Mouse (Mus musculus) liver, embryonic 12.5 days (tissue): ENCODE measurements around the gene Pde9a. TPM values are rescaled to one million over a fixed set of nuclear protein-coding genes. Genes with fewer than 3 reads are reported as not detected.

Experiments
- ATAC-seq: fragments of 200-750 bp; cut with Nextera tagmentation; 2 replicates; pipeline ENCODE4 v1.8.0; 2017; ENCODE audit warnings: moderate number of reproducible peaks, mild to moderate bottlenecking, moderate library complexity
- H3K27ac ChIP-seq: fragments of 300-500 bp; sonication (generic); 2 replicates; pipeline ENCODE4 v1.5.1; 2016; ENCODE audit warnings: mild to moderate bottlenecking
- H3K27me3 ChIP-seq: fragments of 300-500 bp; sonication (generic); replicated peaks from 2 replicates; pipeline ENCODE4 v1.6.1; 2016; ENCODE audit warnings: mild to moderate bottlenecking, moderate library complexity
- H3K36me3 ChIP-seq: fragments of 300-500 bp; sonication (generic); 2 replicates; pipeline ENCODE4 v1.6.1; 2016; ENCODE audit warnings: mild to moderate bottlenecking, moderate library complexity
- H3K4me1 ChIP-seq: fragments of 300-500 bp; sonication (generic); 2 replicates; pipeline ENCODE4 v1.6.1; 2016
- H3K4me2 ChIP-seq: fragments of 300-500 bp; sonication (generic); 2 replicates; pipeline ENCODE4 v1.6.1; 2016; ENCODE audit warnings: mild to moderate bottlenecking, moderate library complexity
- H3K4me3 ChIP-seq: fragments of 300-500 bp; sonication (generic); 2 replicates; pipeline ENCODE4 v1.5.1; 2016; ENCODE audit warnings: mild to moderate bottlenecking, moderate library complexity
- H3K9ac ChIP-seq: fragments of 300-500 bp; sonication (generic); 2 replicates; pipeline ENCODE4 v1.6.1; 2016; ENCODE audit warnings: mild to moderate bottlenecking, moderate library complexity
- H3K9me3 ChIP-seq: fragments of 300-500 bp; sonication (generic); replicated peaks from 2 replicates; pipeline ENCODE4 v1.6.1; 2016; ENCODE audit warnings: mild to moderate bottlenecking, moderate library complexity
- WGBS: fragments of 180-500 bp; shearing (Covaris S2); methylation state at CpG from one replicate; pipeline ENCODE4 v1.1.7; 2016; ENCODE audit not compliant: insufficient replicate concordance; 5-methylcytosine and 5-hydroxymethylcytosine counted together
- polyA plus RNA-seq: library from polyadenylated mRNA; unstranded; fragments of >200 nt; fragmentation: Nextera tagmentation; extraction: Ambion mirVana; gene quantifications from 2 replicates; pipeline ENCODE4 v1.2.1, GENCODE M21; 2016

The Pde9a gene
- polyA plus RNA-seq, 1 experiment from 2014 or later, result 5.6 TPM

GRCm38 (mm10) chr17:31503936-31504335 is 117.9 kb downstream of the Pde9a start:
- no peak overlapping the region for H3K4me3 ChIP-seq
- no peak overlapping the region for H3K9ac ChIP-seq
- peaks cover 100% of the 10 kb centered on the region for H3K36me3 ChIP-seq
- H3K27ac ChIP-seq, result no peak overlapping the region
- ATAC-seq, result no peak
- no peak overlapping the region for H3K4me2 ChIP-seq
- WGBS, result 81% methylated on average over 2 of the region's 2 CpGs
- no peaks in the 10 kb centered on the region for H3K27me3 ChIP-seq
- H3K9me3 ChIP-seq, result no peaks in the 10 kb centered on the region
- H3K4me1 ChIP-seq, result peaks cover 43% of the 10 kb centered on the region

DNA sequence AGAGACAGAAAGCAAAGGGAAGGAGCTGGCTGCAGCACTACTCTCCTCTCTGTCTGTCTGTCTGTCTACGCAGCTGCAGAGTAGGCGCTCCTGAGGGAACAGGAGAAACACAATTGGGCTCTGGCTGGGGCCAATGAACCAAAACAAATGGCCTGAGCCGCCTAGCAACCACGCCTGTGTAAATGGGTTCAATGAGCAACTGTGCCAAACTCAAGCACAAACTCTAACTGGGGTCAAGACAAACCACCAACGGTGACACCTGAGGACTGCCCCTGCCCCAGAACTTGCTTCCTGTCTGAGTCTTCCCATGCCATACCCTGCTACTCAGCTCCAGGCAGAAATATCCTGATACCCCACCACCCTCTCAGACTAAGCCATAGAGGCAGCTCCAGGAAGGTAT is 119.0 kb downstream of the Pde9a start:
- 78% methylated on average over 5 of the region's 5 CpGs for WGBS
- no peak for ATAC-seq

DNA sequence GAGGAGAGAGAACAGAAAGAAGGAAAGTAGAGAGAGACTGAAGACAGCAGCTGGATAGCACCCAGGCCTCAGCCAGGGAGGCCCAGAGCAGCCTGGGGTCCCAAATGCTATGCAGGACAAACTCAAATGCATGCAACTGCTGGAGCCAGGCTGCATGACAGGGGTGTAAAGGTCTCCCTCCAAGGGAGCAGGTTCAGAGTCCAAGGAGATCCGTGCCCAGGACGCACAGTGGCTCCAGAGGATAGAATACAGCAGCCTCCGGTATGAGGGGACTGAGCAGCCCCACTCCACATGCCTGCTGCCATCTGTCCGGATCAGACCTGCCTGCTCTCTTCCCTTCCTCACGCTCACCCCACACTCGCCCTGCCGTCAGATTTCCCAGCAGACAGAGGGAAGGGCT is 120.3 kb downstream of the Pde9a start:
- H3K4me2 ChIP-seq, result no peak overlapping the region
- H3K27ac ChIP-seq, result no peak overlapping the region
- H3K36me3 ChIP-seq, result peaks cover 96% of the 10 kb centered on the region
- H3K27me3 ChIP-seq, result no peaks in the 10 kb centered on the region
- no peak for ATAC-seq
- H3K9ac ChIP-seq, result no peak overlapping the region
- H3K4me1 ChIP-seq, result peaks cover 49% of the 10 kb centered on the region
- H3K9me3 ChIP-seq, result no peaks in the 10 kb centered on the region
- no peak overlapping the region for H3K4me3 ChIP-seq
- WGBS, result 68% methylated on average over 7 of the region's 7 CpGs

More for the DNA sequence above, 119.0 kb downstream of the Pde9a start:
- Histone ChIP-seq H3K27ac (no peak overlapping the region), H3K9ac (no peak overlapping the region), H3K4me3 (no peak overlapping the region), H3K9me3 (no peaks in the 10 kb centered on the region), H3K4me2 (no peak overlapping the region), H3K4me1 (peaks cover 47% of the 10 kb centered on the region), H3K36me3 (peaks cover 100% of the 10 kb centered on the region), H3K27me3 (no peaks in the 10 kb centered on the region)

DNA sequence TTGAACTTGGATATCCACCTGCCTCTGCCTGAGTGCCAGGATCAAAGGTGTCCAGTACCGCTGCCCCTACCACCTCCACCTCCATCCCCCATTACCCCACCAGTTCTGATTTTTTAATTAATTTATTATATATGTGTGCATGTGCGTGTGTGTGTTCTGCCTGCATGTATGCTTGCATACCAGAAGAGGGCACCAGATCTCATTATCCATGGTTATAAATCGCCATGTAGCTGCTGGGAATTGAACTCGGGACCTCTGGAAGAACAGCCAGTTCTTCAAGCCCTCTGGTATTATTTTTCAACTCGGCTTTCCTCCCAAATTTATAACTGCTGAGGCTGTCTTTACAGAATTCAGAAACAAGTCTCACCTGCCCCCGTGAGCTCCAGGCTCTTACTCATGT is 124.9 kb downstream of the Pde9a start:
- Histone ChIP-seq H3K4me3 (peak overlapping the region; percentile 84), H3K4me2 (peak overlapping the region; percentile 95), H3K9me3 (no peaks in the 10 kb centered on the region), H3K27ac (no peak overlapping the region), H3K4me1 (peaks cover 30% of the 10 kb centered on the region), H3K9ac (peak overlapping the region; percentile 83), H3K36me3 (peaks cover 50% of the 10 kb centered on the region), H3K27me3 (no peaks in the 10 kb centered on the region)
- no peak for ATAC-seq
- WGBS, result 84% methylated on average over 6 of the region's 6 CpGs

GRCm38 (mm10) chr17:31511792-31512495 is 125.9 kb downstream of the Pde9a start:
- peak; percentile 96 for ATAC-seq
- H3K9ac ChIP-seq, result peak overlapping the region; percentile 83
- peaks cover 26% of the 10 kb centered on the region for H3K4me1 ChIP-seq
- H3K36me3 ChIP-seq, result peaks cover 40% of the 10 kb centered on the region
- no peaks in the 10 kb centered on the region for H3K9me3 ChIP-seq
- peak overlapping the region; percentile 84 for H3K4me3 ChIP-seq
- peak overlapping the region; percentile 95 for H3K4me2 ChIP-seq
- H3K27me3 ChIP-seq, result 0 out of 2 replicates have a peak, but pooled peaks cover under 1% of the 10 kb centered on the region
- WGBS, result under 1% methylated on average over 54 of the region's 56 CpGs
- H3K27ac ChIP-seq, result peak overlapping the region; percentile 67

- peak; percentile 56 for ATAC-seq
- peak overlapping the region; percentile 95 for H3K4me2 ChIP-seq
- H3K27me3 ChIP-seq, result 0 out of 2 replicates have a peak, but pooled peaks cover 7% of the 10 kb centered on the region
- peak overlapping the region; percentile 84 for H3K4me3 ChIP-seq
- H3K9me3 ChIP-seq, result no peaks in the 10 kb centered on the region
- peaks cover 33% of the 10 kb centered on the region for H3K36me3 ChIP-seq
- WGBS, result 13% methylated on average over 6 of the region's 6 CpGs
- H3K27ac ChIP-seq, result peak overlapping the region; percentile 67
- peak overlapping the region; percentile 83 for H3K9ac ChIP-seq
- H3K4me1 ChIP-seq, result peaks cover 26% of the 10 kb centered on the region
Observed at GRCm38 (mm10) chr17:31512593-31512992, 126.6 kb downstream of the Pde9a start.

DNA sequence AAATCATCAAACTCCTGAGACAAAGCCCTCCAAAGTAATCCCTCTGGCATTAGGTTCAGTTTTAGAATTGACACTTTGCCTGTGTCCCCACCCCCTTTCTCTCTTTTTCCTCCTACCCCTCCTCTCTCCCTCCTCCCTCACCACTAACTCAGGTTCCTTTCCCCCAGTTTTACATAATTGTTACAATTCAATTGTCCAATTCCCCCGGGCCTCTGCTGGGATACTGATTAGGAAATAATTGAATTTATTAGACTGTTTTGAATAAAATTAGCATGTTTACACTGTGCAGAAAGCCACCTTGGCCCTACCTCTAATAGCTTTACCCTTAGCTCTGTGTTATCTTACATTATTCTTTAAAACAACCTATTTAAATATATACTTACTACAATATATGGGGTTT is 128.7 kb downstream of the Pde9a start:
- Histone ChIP-seq H3K4me3 (no peak overlapping the region), H3K27ac (no peak overlapping the region)
- WGBS, result 41% methylated on average over 1 of the region's 1 CpGs

GRCm38 (mm10) chr17:31519344-31519945 is 133.4 kb downstream of the Pde9a start:
- H3K9me3 ChIP-seq, result no peaks in the 10 kb centered on the region
- peak overlapping the region; percentile 75; the same call in 1 of the 2 replicates for H3K27ac ChIP-seq
- 0 out of 2 replicates have a peak, but pooled peaks cover 7% of the 10 kb centered on the region for H3K27me3 ChIP-seq
- H3K4me2 ChIP-seq, result peak overlapping the region; percentile 80
- peaks cover 21% of the 10 kb centered on the region for H3K36me3 ChIP-seq
- H3K9ac ChIP-seq, result peak overlapping the region; percentile 41; the same call in 1 of the 2 replicates
- ATAC-seq, result peak; percentile 46
- H3K4me3 ChIP-seq, result peak overlapping the region; percentile 82
- 6% methylated on average over 7 of the region's 7 CpGs for WGBS
- H3K4me1 ChIP-seq, result peaks cover 26% of the 10 kb centered on the region

More for the DNA sequence above, 128.7 kb downstream of the Pde9a start:
- Histone ChIP-seq H3K4me1 (peaks cover 28% of the 10 kb centered on the region), H3K9me3 (no peaks in the 10 kb centered on the region), H3K27me3 (0 out of 2 replicates have a peak, but pooled peaks cover 7% of the 10 kb centered on the region), H3K9ac (no peak overlapping the region), H3K36me3 (peaks cover 12% of the 10 kb centered on the region), H3K4me2 (no peak overlapping the region)
- ATAC-seq, result no peak

- H3K36me3 ChIP-seq, result peaks cover 28% of the 10 kb centered on the region
- 0 out of 2 replicates have a peak, but pooled peaks cover 7% of the 10 kb centered on the region for H3K27me3 ChIP-seq
- ATAC-seq, result peak; percentile 97
- H3K9me3 ChIP-seq, result no peaks in the 10 kb centered on the region
- peak within 1 kb of the TSS; percentile 77 for H3K27ac ChIP-seq
- H3K4me2 ChIP-seq, result peak within 1 kb of the TSS; percentile 80
- H3K4me3 ChIP-seq, result peak within 1 kb of the TSS; percentile 82
- under 1% methylated on average over 45 of the region's 45 CpGs for WGBS
- peak within 1 kb of the TSS; percentile 81 for H3K9ac ChIP-seq
- H3K4me1 ChIP-seq, result peaks cover 26% of the 10 kb centered on the region
Observed at GRCm38 (mm10) chr17:31519946-31520838, 134.2 kb downstream of the Pde9a start, which contains the start of the genes Wdr4 and Ndufv3. Gene Wdr4, minus strand, starts transcription at chr17:31519980. Gene Ndufv3, plus strand, starts transcription at chr17:31520115.

DNA sequence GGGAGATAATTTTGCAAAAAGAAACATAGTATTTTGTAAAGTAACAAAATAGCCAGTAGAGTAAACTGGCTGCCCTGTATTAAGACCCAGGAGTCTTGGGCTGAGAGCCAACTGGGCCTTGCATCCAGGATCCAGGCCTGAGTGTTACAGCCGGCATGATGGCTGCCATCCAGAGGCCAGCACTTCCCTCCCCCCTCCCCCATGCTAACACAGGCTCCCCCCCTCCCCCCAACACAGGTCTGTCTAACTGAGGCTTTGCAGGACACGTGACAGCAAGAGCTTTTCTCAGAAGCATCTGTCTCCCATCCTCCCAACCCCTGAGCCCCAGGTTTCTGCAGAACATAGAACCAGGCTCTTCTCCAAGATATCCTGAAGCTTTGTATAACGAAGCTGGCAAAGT is 134.9 kb downstream of the Pde9a start:
- 20% methylated on average over 3 of the region's 3 CpGs for whole genome bisulfite sequencing
- H3K9ac ChIP-seq, result peak overlapping the region; percentile 81
- H3K36me3 ChIP-seq, result peaks cover 34% of the 10 kb centered on the region
- peak overlapping the region; percentile 82 for H3K4me3 ChIP-seq
- H3K27me3 ChIP-seq, result 0 out of 2 replicates have a peak, but pooled peaks cover 7% of the 10 kb centered on the region
- no peak for ATAC-seq
- H3K4me1 ChIP-seq, result peaks cover 26% of the 10 kb centered on the region
- H3K27ac ChIP-seq, result 0 out of 2 replicates have a peak overlapping the region, but pooled peaks have one; percentile 77
- no peaks in the 10 kb centered on the region for H3K9me3 ChIP-seq
- peak overlapping the region; percentile 80 for H3K4me2 ChIP-seq

- H3K27ac ChIP-seq, result no peak overlapping the region
- ATAC-seq, result no peak
Observed at GRCm38 (mm10) chr17:31521948-31522347, 135.9 kb downstream of the Pde9a start.

More at GRCm38 (mm10) chr17:31521948-31522347, 135.9 kb downstream of the Pde9a start:
- Histone ChIP-seq H3K9ac (no peak overlapping the region), H3K4me2 (no peak overlapping the region), H3K4me3 (no peak overlapping the region), H3K36me3 (peaks cover 41% of the 10 kb centered on the region), H3K4me1 (peaks cover 26% of the 10 kb centered on the region), H3K27me3 (0 out of 2 replicates have a peak, but pooled peaks cover 7% of the 10 kb centered on the region), H3K9me3 (no peaks in the 10 kb centered on the region)
- WGBS, result 89% methylated on average over 6 of the region's 6 CpGs
